ENCODE assay signal across 8 mouse cellular contexts in genomic region chr17:50419966-50420365, GRCm38 (mm10).
A peak's percentile ranks its signal among the peaks of the same experiment; 100 is the strongest.
DNase-seq lines count a peak whose midpoint lies in the region; ATAC-seq and TF ChIP-seq lines count a peak whose summit lies in the region.

No protein-coding gene starts in this region.

- no peak overlapping the region for H3K4me2 ChIP-seq in lung, postnatal 0 days (replicated peaks; ENCODE audit: low read depth, low read length)
- no peak overlapping the region for H3K4me2 ChIP-seq in midbrain, embryonic 11.5 days

- peak; percentile 84 for ATAC-seq in lung, postnatal 0 days
- ATAC-seq in hematopoietic stem cell, adult 5-6 weeks (replicated peaks in 1 of 2; ENCODE audit: insufficient read depth in 1 of 2, low FRiP score in 2 of 2, low TSS enrichment in 1 of 2, low read depth in 1 of 2, poor library complexity in 2 of 2, severe bottlenecking in 2 of 2), result peak; percentile 78 to 83; a peak in 3 of 4 replicates
- peak; percentile 80 for ATAC-seq in midbrain, embryonic 11.5 days (ENCODE audit: low FRiP score)

- TF ChIP-seq EP300 in lung, postnatal 0 days (IDR thresholded peaks at IDR 0.05), result no peak

- intact Hi-C loops in left cerebral cortex, adult 2 months (cut with DNase I), result loop anchor here (5.0 kb wide), 1 partner anchor 372 kb away; no protein-coding TSS in a partner anchor

- no peak overlapping the region for H3K9ac ChIP-seq in lung, postnatal 0 days (replicated peaks; ENCODE audit: low read depth)
- no peak overlapping the region for H3K9ac ChIP-seq in midbrain, embryonic 11.5 days (ENCODE audit: low read length)

- H3K4me1 ChIP-seq in lung, postnatal 0 days (ENCODE audit: insufficient read depth, low read depth, low read length), result no peaks in the 10 kb centered on the region
- no peaks in the 10 kb centered on the region for H3K4me1 ChIP-seq in midbrain, embryonic 11.5 days (ENCODE audit: control insufficient read depth, insufficient read depth, low read length)

- H3K9me3 ChIP-seq in lung, postnatal 0 days (ENCODE audit: low read length), result no peaks in the 10 kb centered on the region
- H3K9me3 ChIP-seq in midbrain, embryonic 11.5 days (ENCODE audit: control insufficient read depth, low read length), result no peaks in the 10 kb centered on the region

- no peak overlapping the region for H3K27ac ChIP-seq in lung, postnatal 0 days (ENCODE audit: low read length)
- no peak overlapping the region for H3K27ac ChIP-seq in midbrain, embryonic 11.5 days (ENCODE audit: low read depth, low read length)
- H3K27ac ChIP-seq in left cerebral cortex, adult 2 months, result no peak overlapping the region

- peak; percentile 17 for DNase-seq in adrenal gland, postnatal 25 days
- no peak for DNase-seq in adrenal gland, adult 8-10 months
- peak; percentile 51 for DNase-seq in lung, postnatal 0 days (ENCODE audit: low spot score)
- DNase-seq in lung, postnatal 25 days (ENCODE audit: low spot score), result no peak
- no peak for DNase-seq in midbrain, embryonic 11.5 days (ENCODE audit: low spot score, missing footprints)
- no peak for DNase-seq in left cerebral cortex, adult 2 months (ENCODE audit: extremely low spot score in 1 of 2, low spot score in 2 of 2)
- DNase-seq in layer of hippocampus, adult 9-11 months, result no peak

- no peaks in the 10 kb centered on the region for H3K27me3 ChIP-seq in lung, postnatal 0 days (replicated peaks; ENCODE audit: insufficient read depth, low read length)
- no peaks in the 10 kb centered on the region for H3K27me3 ChIP-seq in midbrain, embryonic 11.5 days (ENCODE audit: control insufficient read depth, insufficient read depth, low read length)

- H3K36me3 ChIP-seq in lung, postnatal 0 days (ENCODE audit: insufficient read depth, low read length), result no peaks in the 10 kb centered on the region
- H3K36me3 ChIP-seq in midbrain, embryonic 11.5 days (ENCODE audit: control insufficient read depth, insufficient read depth, low read length), result no peaks in the 10 kb centered on the region

- WGBS in lung, postnatal 0 days, result 68% methylated on average over 10 of the region's 12 CpGs
- WGBS in midbrain, embryonic 11.5 days, result 72% methylated on average over 8 of the region's 12 CpGs

- H3K4me3 ChIP-seq in lung, postnatal 0 days (ENCODE audit: low read depth, low read length), result no peak overlapping the region
- no peak overlapping the region for H3K4me3 ChIP-seq in midbrain, embryonic 11.5 days (ENCODE audit: low read depth, low read length)
- no peak overlapping the region for H3K4me3 ChIP-seq in left cerebral cortex, adult 2 months

- no peak for TF ChIP-seq CTCF in lung, postnatal 0 days (IDR thresholded peaks at IDR 0.05)
- no peak for TF ChIP-seq CTCF in left cerebral cortex, adult 2 months (IDR thresholded peaks at IDR 0.05)

Comparison
In these comparisons a context has a peak if more than half of its experiments do, and no peak if none do; other contexts are left out.
1. DNase-seq: peak in adrenal gland, postnatal 25 days (single experiment) and lung, postnatal 0 days (single experiment); none in adrenal gland, adult 8-10 months (single experiment), lung, postnatal 25 days (single experiment), midbrain, embryonic 11.5 days (single experiment), left cerebral cortex, adult 2 months (0 of 2) and layer of hippocampus, adult 9-11 months (single experiment).
2. Peak in every context shown above with its lines, with median percentiles within 50 percentile points of each other: ATAC-seq.